Mouse (Mus musculus) lung, embryonic 14.5 days (tissue): ENCODE measurements around the gene Zeb2. TPM values are rescaled to one million over a fixed set of nuclear protein-coding genes. Genes with fewer than 3 reads are reported as not detected.

Experiments
- ATAC-seq: fragments of 200-750 bp; cut with Nextera tagmentation; 2 replicates; pipeline ENCODE4 v1.8.0; 2017; ENCODE audit warnings: mild to moderate bottlenecking, moderate TSS enrichment, moderate library complexity; ENCODE audit not compliant: insufficient read depth
- DNase-seq: peaks from one replicate; pipeline ENCODE4 v3.0.0-alpha.2; 2015
- H3K27ac ChIP-seq: fragments of 300-500 bp; sonication (generic); 2 replicates; pipeline ENCODE4 v1.5.1; 2014; ENCODE audit warnings: low read depth, mild to moderate bottlenecking, moderate library complexity
- H3K27me3 ChIP-seq: fragments of 300-500 bp; sonication (generic); 2 replicates; pipeline ENCODE4 v1.6.1; 2014; ENCODE audit warnings: low read length, control low read depth; ENCODE audit not compliant: insufficient read depth
- H3K36me3 ChIP-seq: fragments of 300-500 bp; sonication (generic); 2 replicates; pipeline ENCODE4 v1.6.1; 2014; ENCODE audit warnings: control low read depth; ENCODE audit not compliant: insufficient read depth
- H3K4me1 ChIP-seq: fragments of 300-500 bp; sonication (generic); 2 replicates; pipeline ENCODE4 v1.6.1; 2014; ENCODE audit warnings: antibody characterized with exemption, control low read depth; ENCODE audit not compliant: insufficient read depth
- H3K4me2 ChIP-seq: fragments of 300-500 bp; sonication (generic); 2 replicates; pipeline ENCODE4 v1.6.1; 2014; ENCODE audit warnings: mild to moderate bottlenecking
- H3K4me3 ChIP-seq: fragments of 300-500 bp; sonication (generic); 2 replicates; pipeline ENCODE4 v1.5.1; 2014; ENCODE audit warnings: low read depth, low read length
- H3K9ac ChIP-seq: fragments of 300-500 bp; sonication (generic); 2 replicates; pipeline ENCODE4 v1.6.1; 2014
- H3K9me3 ChIP-seq: fragments of 300-500 bp; sonication (generic); 2 replicates; pipeline ENCODE4 v1.6.1; 2016; ENCODE audit warnings: low read depth, low read length, control low read depth
- CTCF ChIP-seq: IDR thresholded peaks from 2 replicates; pipeline ENCODE4 v1.5.1; 2016; ENCODE audit warnings: antibody characterized with exemption, low read depth
- WGBS: fragments of 180-500 bp; shearing (Covaris S2); extraction: QIAGEN DNeasy Blood & Tissue Kit; methylation state at CpG from one replicate; pipeline ENCODE4 v1.1.7; 2014; 5-methylcytosine and 5-hydroxymethylcytosine counted together
- polyA plus RNA-seq: library from polyadenylated mRNA; unstranded; fragments of >200 nt; fragmentation: Nextera tagmentation; extraction: Ambion mirVana; gene quantifications from 2 replicates; pipeline ENCODE4 v1.2.1, GENCODE M21; 2014

Zeb2 gene
- polyA plus RNA-seq, 1 experiment from 2014 or later, result 90.4 TPM

- Histone ChIP-seq H3K4me3 (no peak overlapping the region), H3K9ac (no peak overlapping the region), H3K4me1 (peaks cover 39% of the 10 kb centered on the region), H3K36me3 (peaks cover 56% of the 10 kb centered on the region), H3K4me2 (peak overlapping the region; percentile 21), H3K27me3 (no peaks in the 10 kb centered on the region), H3K27ac (no peak overlapping the region), H3K9me3 (no peaks in the 10 kb centered on the region)
- DNase-seq (no peak), ATAC-seq (no peak)
- WGBS, result 66% methylated on average over 4 of the region's 4 CpGs
- TF ChIP-seq CTCF, result no peak
These were observed 18.1 kb downstream of the Zeb2 start for GRCm38 (mm10) chr2:45099081-45099480.

GRCm38 (mm10) chr2:45097969-45098368, 19.2 kb downstream of the Zeb2 start:
- 3% methylated on average over 5 of the region's 5 CpGs for WGBS
- Histone ChIP-seq H3K9me3 (no peaks in the 10 kb centered on the region), H3K9ac (peak overlapping the region; percentile 35), H3K27ac (peak overlapping the region; percentile 66), H3K36me3 (peaks cover 62% of the 10 kb centered on the region), H3K4me1 (peaks cover 39% of the 10 kb centered on the region), H3K27me3 (no peaks in the 10 kb centered on the region), H3K4me2 (peak overlapping the region; percentile 33; the same call in 1 of the 2 replicates), H3K4me3 (no peak overlapping the region)
- DNase-seq (no peak), ATAC-seq (peak; percentile 15; the same call in 1 of the 2 replicates)
- TF ChIP-seq CTCF, result no peak

GRCm38 (mm10) chr2:45096638-45097247, 20.5 kb downstream of the Zeb2 start:
- WGBS, result 35% methylated on average over 10 of the region's 10 CpGs
- H3K9me3 ChIP-seq, result no peaks in the 10 kb centered on the region
- H3K27ac ChIP-seq, result peak overlapping the region; percentile 66; the same call in 1 of the 2 replicates

GRCm38 (mm10) chr2:45095825-45096224, 21.4 kb downstream of the Zeb2 start:
- no peaks in the 10 kb centered on the region for H3K9me3 ChIP-seq
- TF ChIP-seq CTCF, result no peak
- DNase-seq (no peak), ATAC-seq (no peak)
- H3K4me2 ChIP-seq, result no peak overlapping the region
- H3K9ac ChIP-seq, result no peak overlapping the region
- 30% methylated on average over 9 of the region's 9 CpGs for WGBS
- peaks cover 29% of the 10 kb centered on the region for H3K4me1 ChIP-seq
- peaks cover 56% of the 10 kb centered on the region for H3K36me3 ChIP-seq
- no peak overlapping the region for H3K27ac ChIP-seq
- H3K27me3 ChIP-seq, result no peaks in the 10 kb centered on the region
- no peak overlapping the region for H3K4me3 ChIP-seq

More at GRCm38 (mm10) chr2:45096638-45097247, 20.5 kb downstream of the Zeb2 start:
- 0 out of 2 replicates have a peak overlapping the region, but pooled peaks have one; percentile 13 for H3K9ac ChIP-seq
- H3K27me3 ChIP-seq, result no peaks in the 10 kb centered on the region
- no peak for DNase-seq
- 0 out of 2 replicates have a peak overlapping the region, but pooled peaks have one; percentile 8 for H3K4me2 ChIP-seq
- no peak overlapping the region for H3K4me3 ChIP-seq
- peaks cover 38% of the 10 kb centered on the region for H3K4me1 ChIP-seq
- no peak for TF ChIP-seq CTCF
- no peak for ATAC-seq
- peaks cover 58% of the 10 kb centered on the region for H3K36me3 ChIP-seq

- Histone ChIP-seq H3K9ac (no peak overlapping the region; the same call in 1 of the 2 replicates), H3K4me1 (peaks cover 20% of the 10 kb centered on the region), H3K27me3 (no peaks in the 10 kb centered on the region), H3K4me3 (no peak overlapping the region), H3K36me3 (peaks cover 53% of the 10 kb centered on the region), H3K27ac (no peak overlapping the region), H3K4me2 (no peak overlapping the region), H3K9me3 (no peaks in the 10 kb centered on the region)
- DNase-seq (no peak), ATAC-seq (no peak)
- no peak for TF ChIP-seq CTCF
- WGBS, result 53% methylated on average over 2 of the region's 2 CpGs
These were observed 22.7 kb downstream of the Zeb2 start for GRCm38 (mm10) chr2:45094371-45094967.

- TF ChIP-seq CTCF, result no peak
- Histone ChIP-seq H3K4me2 (no peak overlapping the region), H3K4me1 (peaks cover 20% of the 10 kb centered on the region), H3K27ac (no peak overlapping the region), H3K27me3 (no peaks in the 10 kb centered on the region), H3K4me3 (no peak overlapping the region), H3K9ac (no peak overlapping the region), H3K9me3 (no peaks in the 10 kb centered on the region), H3K36me3 (peaks cover 57% of the 10 kb centered on the region)
- DNase-seq (no peak), ATAC-seq (no peak)
- 86% methylated on average over 7 of the region's 7 CpGs for WGBS
These were observed 23.7 kb downstream of the Zeb2 start for GRCm38 (mm10) chr2:45093479-45093878.

GRCm38 (mm10) chr2:45092654-45093053, 24.5 kb downstream of the Zeb2 start:
- H3K9ac ChIP-seq, result no peak overlapping the region
- H3K4me1 ChIP-seq, result peaks cover 15% of the 10 kb centered on the region
- H3K27me3 ChIP-seq, result no peaks in the 10 kb centered on the region
- 93% methylated on average over 5 of the region's 5 CpGs for WGBS
- DNase-seq (no peak), ATAC-seq (no peak)
- no peak for TF ChIP-seq CTCF
- H3K9me3 ChIP-seq, result no peaks in the 10 kb centered on the region
- peaks cover 53% of the 10 kb centered on the region for H3K36me3 ChIP-seq
- no peak overlapping the region for H3K4me2 ChIP-seq
- H3K4me3 ChIP-seq, result no peak overlapping the region
- H3K27ac ChIP-seq, result no peak overlapping the region
